Mouse (Mus musculus): Measurements from ENCODE around the gene 5730409E04Rik. TPM values are rescaled to one million over a fixed set of nuclear protein-coding genes. Genes with fewer than 3 reads are reported as not detected.

The 5730409E04Rik gene
- 14.0 and 22.1 TPM in 2 replicates for polyA plus RNA-seq (2015; fragmentation: Nextera tagmentation; extraction: Ambion mirVana)

DNA sequence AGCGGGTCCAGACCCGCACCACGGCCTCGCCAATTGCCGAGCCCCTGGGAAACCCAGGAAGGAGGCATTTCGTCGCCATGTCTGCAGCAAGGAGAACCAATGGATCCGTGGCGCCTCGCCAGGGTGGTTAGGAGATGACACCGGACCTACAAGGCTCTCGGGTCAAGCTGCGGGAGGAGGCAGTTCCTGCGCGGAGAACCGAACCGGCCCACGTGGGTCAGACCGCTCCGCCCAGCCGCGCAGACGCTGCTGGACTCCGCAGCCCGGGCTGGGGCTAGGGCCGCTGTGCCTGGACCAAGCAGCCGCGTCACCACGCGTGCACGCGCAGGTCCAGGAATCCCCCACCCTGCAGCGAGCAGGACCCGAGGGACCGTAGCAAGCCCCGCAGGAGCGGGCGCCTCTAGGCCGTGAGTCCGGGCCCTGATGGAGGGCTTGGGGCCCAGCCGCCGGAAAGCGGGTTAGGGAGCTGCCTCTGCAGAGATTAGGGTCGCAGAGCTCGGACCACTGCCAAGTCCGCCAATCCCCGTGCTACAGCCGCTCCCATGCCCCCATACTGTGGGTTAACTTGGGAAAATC lies at the start of gene 5730409E04Rik:
Gene 5730409E04Rik, plus strand, starts transcription at position 213 of the 576 bp plus-strand sequence.
- H3K27ac ChIP-seq (ENCODE audit: low read depth, low read length) = peak within 1 kb of the TSS; percentile 66
- peaks cover 3% of the 10 kb centered on the region; the same call in 1 of the 2 replicates for H3K4me1 ChIP-seq (ENCODE audit: control insufficient read depth, insufficient read depth, low read depth, low read length)
- peak within 1 kb of the TSS; percentile 72 for H3K4me2 ChIP-seq (ENCODE audit: low read length)
- ATAC-seq = peak; percentile 94
- H3K36me3 ChIP-seq (ENCODE audit: control insufficient read depth, insufficient read depth, low read length) = no peaks in the 10 kb centered on the region
- H3K9ac ChIP-seq (ENCODE audit: low read depth, low read length) = peak within 1 kb of the TSS; percentile 78
- peak within 1 kb of the TSS; percentile 54 for H3K4me3 ChIP-seq (ENCODE audit: low read length)
- under 1% methylated on average over 46 of the region's 48 CpGs for WGBS
- peaks cover 4% of the 10 kb centered on the region for H3K27me3 ChIP-seq (replicated peaks; ENCODE audit: control insufficient read depth, insufficient read depth, low read length)
- no peaks in the 10 kb centered on the region for H3K9me3 ChIP-seq (ENCODE audit: control insufficient read depth, low read length)

DNA sequence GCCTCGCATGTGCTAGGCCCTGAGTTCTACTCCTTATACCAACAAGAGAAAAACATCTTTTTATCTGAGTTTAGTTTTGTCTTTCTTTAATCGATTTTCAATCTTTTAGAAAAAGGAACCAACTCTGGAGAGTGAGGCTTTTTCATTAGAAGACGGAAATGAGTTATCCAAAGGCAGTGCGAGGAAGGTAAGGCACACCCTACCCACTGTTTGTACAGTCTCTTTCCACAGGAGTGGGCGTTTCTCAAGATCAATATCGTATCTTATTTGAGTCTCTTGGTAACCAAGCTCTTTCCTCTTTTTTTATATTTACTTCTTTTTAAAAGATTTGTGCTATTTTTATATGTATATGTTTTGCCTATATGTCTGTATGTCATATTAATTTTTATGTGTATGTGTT lies 45.8 kb upstream of the 5730409E04Rik start:
- Histone ChIP-seq H3K4me1 (ENCODE audit: control insufficient read depth, insufficient read depth, low read depth, low read length) (no peaks in the 10 kb centered on the region), H3K27ac (ENCODE audit: low read depth, low read length) (no peak overlapping the region), H3K9me3 (ENCODE audit: control insufficient read depth, low read length) (no peaks in the 10 kb centered on the region), H3K9ac (ENCODE audit: low read depth, low read length) (no peak overlapping the region), H3K27me3 (replicated peaks; ENCODE audit: control insufficient read depth, insufficient read depth, low read length) (no peaks in the 10 kb centered on the region), H3K36me3 (ENCODE audit: control insufficient read depth, insufficient read depth, low read length) (no peaks in the 10 kb centered on the region), H3K4me2 (ENCODE audit: low read length) (no peak overlapping the region), H3K4me3 (ENCODE audit: low read length) (no peak overlapping the region)
- WGBS = 95% methylated on average over 6 of the region's 6 CpGs
- no peak for ATAC-seq

DNA sequence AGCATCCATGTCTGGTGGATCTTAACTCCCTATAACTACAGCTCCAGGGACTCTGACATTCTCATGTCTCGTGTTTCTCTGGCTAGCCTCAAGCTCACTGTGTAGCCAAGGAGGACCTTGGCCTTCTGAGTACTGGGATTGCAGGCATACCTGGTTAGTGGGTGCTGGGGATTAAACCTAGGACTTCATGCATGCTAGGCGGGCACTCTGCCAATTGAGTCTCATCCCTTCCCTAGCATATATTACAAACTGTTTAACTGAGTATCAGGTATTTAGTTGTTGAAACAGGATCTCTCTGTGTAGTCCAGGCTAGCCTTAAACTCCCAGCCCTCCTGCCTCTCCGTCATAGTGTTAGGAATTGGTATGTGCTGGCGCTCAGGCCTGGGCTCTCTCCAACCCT lies 42.4 kb upstream of the 5730409E04Rik start:
- no peaks in the 10 kb centered on the region for H3K4me1 ChIP-seq (ENCODE audit: control insufficient read depth, insufficient read depth, low read depth, low read length)
- WGBS = over 99% methylated on average over 4 of the region's 4 CpGs
- H3K9me3 ChIP-seq (ENCODE audit: control insufficient read depth, low read length) = no peaks in the 10 kb centered on the region
- H3K27me3 ChIP-seq (replicated peaks; ENCODE audit: control insufficient read depth, insufficient read depth, low read length) = no peaks in the 10 kb centered on the region
- H3K9ac ChIP-seq (ENCODE audit: low read depth, low read length) = no peak overlapping the region
- H3K4me2 ChIP-seq (ENCODE audit: low read length) = no peak overlapping the region
- no peak overlapping the region for H3K4me3 ChIP-seq (ENCODE audit: low read length)
- no peak for ATAC-seq
- no peaks in the 10 kb centered on the region for H3K36me3 ChIP-seq (ENCODE audit: control insufficient read depth, insufficient read depth, low read length)
- no peak overlapping the region for H3K27ac ChIP-seq (ENCODE audit: low read depth, low read length)

DNA sequence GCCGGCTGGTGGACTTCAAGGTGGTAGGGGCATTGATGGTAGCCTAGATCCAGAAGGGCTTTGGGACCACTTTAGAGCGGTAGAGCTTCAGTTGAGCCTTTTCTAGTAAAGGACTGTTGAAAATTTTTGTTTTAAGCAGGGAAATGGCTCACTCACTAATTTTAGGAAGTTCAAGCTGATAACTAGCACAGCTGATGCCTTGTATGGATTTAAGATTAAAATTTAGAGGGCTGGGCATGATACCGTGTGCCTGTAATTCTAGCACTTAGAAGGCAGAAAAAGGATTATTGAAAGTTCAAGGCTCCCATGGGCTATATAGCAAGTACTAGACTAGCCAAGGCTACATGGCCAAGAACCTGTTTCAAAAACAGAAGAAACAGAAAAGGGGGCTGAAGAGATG lies 39.8 kb upstream of the 5730409E04Rik start:
- Histone ChIP-seq H3K27me3 (replicated peaks; ENCODE audit: control insufficient read depth, insufficient read depth, low read length) (no peaks in the 10 kb centered on the region), H3K4me1 (ENCODE audit: control insufficient read depth, insufficient read depth, low read depth, low read length) (no peaks in the 10 kb centered on the region), H3K4me3 (ENCODE audit: low read length) (no peak overlapping the region), H3K9me3 (ENCODE audit: control insufficient read depth, low read length) (no peaks in the 10 kb centered on the region), H3K9ac (ENCODE audit: low read depth, low read length) (no peak overlapping the region), H3K36me3 (ENCODE audit: control insufficient read depth, insufficient read depth, low read length) (peaks cover 3% of the 10 kb centered on the region), H3K27ac (ENCODE audit: low read depth, low read length) (no peak overlapping the region), H3K4me2 (ENCODE audit: low read length) (no peak overlapping the region)
- WGBS = 94% methylated on average over 3 of the region's 3 CpGs
- no peak for ATAC-seq

DNA sequence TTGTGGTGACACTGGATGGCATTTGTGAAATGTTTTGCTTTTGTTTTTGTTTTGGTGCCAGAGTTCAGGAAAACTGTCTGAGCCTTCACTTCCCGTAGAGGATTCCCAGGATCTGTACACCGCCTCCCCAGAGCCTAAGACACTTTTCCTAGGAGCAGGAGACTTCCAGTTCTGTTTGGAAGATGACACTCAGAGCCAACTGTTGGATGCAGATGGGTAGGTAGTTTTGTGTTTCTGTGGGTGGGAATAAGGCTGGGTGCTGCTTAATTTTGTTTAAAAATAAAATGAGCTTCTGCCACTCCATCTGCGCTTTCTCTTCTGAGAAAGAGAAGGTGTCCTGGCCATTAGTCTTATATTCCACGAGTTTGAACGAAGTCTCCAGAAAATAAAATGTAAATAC lies 33.3 kb upstream of the 5730409E04Rik start:
- Histone ChIP-seq H3K4me2 (ENCODE audit: low read length) (no peak overlapping the region), H3K9ac (ENCODE audit: low read depth, low read length) (no peak overlapping the region), H3K36me3 (ENCODE audit: control insufficient read depth, insufficient read depth, low read length) (peaks cover 4% of the 10 kb centered on the region), H3K27me3 (replicated peaks; ENCODE audit: control insufficient read depth, insufficient read depth, low read length) (no peaks in the 10 kb centered on the region), H3K4me1 (ENCODE audit: control insufficient read depth, insufficient read depth, low read depth, low read length) (no peaks in the 10 kb centered on the region), H3K9me3 (ENCODE audit: control insufficient read depth, low read length) (no peaks in the 10 kb centered on the region), H3K27ac (ENCODE audit: low read depth, low read length) (no peak overlapping the region), H3K4me3 (ENCODE audit: low read length) (no peak overlapping the region)
- WGBS = 94% methylated on average over 5 of the region's 5 CpGs
- ATAC-seq = no peak

DNA sequence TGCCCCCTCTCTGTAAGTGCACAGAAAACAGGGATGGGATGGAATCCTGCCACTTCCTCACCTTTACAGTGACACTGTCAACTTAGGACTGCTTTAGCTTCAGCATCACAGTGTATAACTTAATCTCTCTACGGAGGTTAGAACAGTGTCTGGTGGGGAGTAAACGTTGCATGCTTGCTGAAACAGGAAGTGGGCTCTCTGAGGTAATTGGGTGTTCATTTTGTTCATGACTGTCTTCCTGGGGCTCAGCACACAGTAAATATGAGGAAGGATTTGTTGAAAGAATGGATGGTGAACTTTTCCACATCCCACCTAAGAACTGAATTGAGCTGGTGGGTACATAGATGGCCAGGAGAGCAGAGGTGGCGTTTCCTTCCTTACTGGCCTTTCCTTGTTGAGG lies 31.7 kb upstream of the 5730409E04Rik start:
- Histone ChIP-seq H3K4me1 (ENCODE audit: control insufficient read depth, insufficient read depth, low read depth, low read length) (no peaks in the 10 kb centered on the region), H3K36me3 (ENCODE audit: control insufficient read depth, insufficient read depth, low read length) (peaks cover 4% of the 10 kb centered on the region), H3K4me3 (ENCODE audit: low read length) (no peak overlapping the region), H3K27me3 (replicated peaks; ENCODE audit: control insufficient read depth, insufficient read depth, low read length) (no peaks in the 10 kb centered on the region), H3K9ac (ENCODE audit: low read depth, low read length) (no peak overlapping the region), H3K27ac (ENCODE audit: low read depth, low read length) (no peak overlapping the region), H3K4me2 (ENCODE audit: low read length) (no peak overlapping the region), H3K9me3 (ENCODE audit: control insufficient read depth, low read length) (no peaks in the 10 kb centered on the region)
- no peak for ATAC-seq
- 100% methylated on average over 3 of the region's 3 CpGs for WGBS

DNA sequence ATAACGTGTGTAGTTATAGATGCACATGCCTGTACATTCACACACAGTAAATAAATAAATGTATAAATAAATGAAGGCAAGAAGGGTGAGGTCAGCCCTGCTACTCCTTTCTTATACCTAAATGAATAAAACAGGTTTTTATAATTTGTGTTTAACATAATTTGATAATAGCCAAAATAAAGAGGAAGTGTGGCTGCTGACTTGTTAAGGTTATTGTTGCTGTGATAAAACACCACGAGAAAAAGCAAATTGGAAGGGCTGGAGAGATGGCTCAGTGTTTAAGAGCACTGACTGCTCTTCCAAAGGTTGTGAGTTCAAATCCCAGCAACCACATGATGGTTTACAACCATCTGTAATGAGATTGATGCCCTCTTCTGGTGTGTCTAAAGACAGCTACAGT lies 30.5 kb upstream of the 5730409E04Rik start:
- WGBS = 86% methylated on average over 2 of the region's 2 CpGs

DNA sequence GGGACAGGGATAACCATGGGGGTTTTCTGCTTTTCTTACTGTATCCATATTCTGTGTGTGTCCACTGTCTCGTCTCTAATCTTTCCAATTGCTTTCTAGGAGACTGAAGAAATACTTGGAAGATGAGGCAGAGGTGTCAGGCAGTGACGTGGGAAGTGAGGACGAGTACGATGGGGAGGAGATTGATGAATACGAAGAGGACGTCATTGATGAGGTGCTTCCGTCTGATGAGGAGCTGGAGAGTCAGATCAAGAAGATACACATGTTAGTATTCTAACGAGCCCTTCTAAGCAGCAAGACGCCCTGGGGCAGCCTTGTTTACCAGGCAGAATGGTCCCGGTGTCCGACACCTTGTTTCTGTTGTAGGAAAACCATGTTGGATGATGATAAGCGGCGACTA lies 23.9 kb upstream of the 5730409E04Rik start:
- H3K4me3 ChIP-seq (ENCODE audit: low read length) = no peak overlapping the region
- no peak overlapping the region for H3K9ac ChIP-seq (ENCODE audit: low read depth, low read length)
- ATAC-seq = no peak
- H3K36me3 ChIP-seq (ENCODE audit: control insufficient read depth, insufficient read depth, low read length) = 0 out of 2 replicates have a peak, but pooled peaks cover 2% of the 10 kb centered on the region
- no peaks in the 10 kb centered on the region for H3K27me3 ChIP-seq (replicated peaks; ENCODE audit: control insufficient read depth, insufficient read depth, low read length)
- no peaks in the 10 kb centered on the region for H3K4me1 ChIP-seq (ENCODE audit: control insufficient read depth, insufficient read depth, low read depth, low read length)
- no peaks in the 10 kb centered on the region; the same call in 1 of the 2 replicates for H3K9me3 ChIP-seq (ENCODE audit: control insufficient read depth, low read length)
- 97% methylated on average over 13 of the region's 13 CpGs for WGBS
- no peak overlapping the region for H3K27ac ChIP-seq (ENCODE audit: low read depth, low read length)
- H3K4me2 ChIP-seq (ENCODE audit: low read length) = no peak overlapping the region

More for the DNA sequence above, 30.5 kb upstream of the 5730409E04Rik start:
- ATAC-seq = no peak
- no peaks in the 10 kb centered on the region for H3K9me3 ChIP-seq (ENCODE audit: control insufficient read depth, low read length)
- H3K4me3 ChIP-seq (ENCODE audit: low read length) = no peak overlapping the region
- H3K4me2 ChIP-seq (ENCODE audit: low read length) = no peak overlapping the region
- H3K27me3 ChIP-seq (replicated peaks; ENCODE audit: control insufficient read depth, insufficient read depth, low read length) = no peaks in the 10 kb centered on the region
- H3K4me1 ChIP-seq (ENCODE audit: control insufficient read depth, insufficient read depth, low read depth, low read length) = no peaks in the 10 kb centered on the region
- no peak overlapping the region for H3K9ac ChIP-seq (ENCODE audit: low read depth, low read length)
- H3K27ac ChIP-seq (ENCODE audit: low read depth, low read length) = no peak overlapping the region
- peaks cover 4% of the 10 kb centered on the region for H3K36me3 ChIP-seq (ENCODE audit: control insufficient read depth, insufficient read depth, low read length)

DNA sequence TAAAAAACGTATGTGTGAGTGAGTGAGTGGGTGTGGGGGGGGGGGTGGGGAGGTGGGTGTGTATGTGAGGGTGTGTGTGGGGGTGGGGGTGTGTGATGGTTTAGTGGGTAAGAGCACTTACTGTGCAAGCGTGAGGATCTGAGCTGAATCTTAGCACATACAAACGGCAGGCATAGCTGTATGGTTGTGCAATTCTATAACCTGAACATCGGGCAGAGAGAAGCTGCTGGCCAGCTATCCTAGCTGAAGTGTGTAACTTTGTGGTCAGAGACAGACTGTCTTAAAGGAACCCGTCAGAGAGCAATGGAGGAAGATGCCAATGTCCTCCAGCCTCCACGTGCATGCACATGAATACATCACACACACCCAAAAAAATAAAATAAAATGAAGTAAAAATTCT lies 17.6 kb upstream of the 5730409E04Rik start:
- H3K27ac ChIP-seq (ENCODE audit: low read depth, low read length) = no peak overlapping the region

More for the DNA sequence above, 17.6 kb upstream of the 5730409E04Rik start:
- 92% methylated on average over 6 of the region's 6 CpGs for WGBS
- Histone ChIP-seq H3K4me1 (ENCODE audit: control insufficient read depth, insufficient read depth, low read depth, low read length) (no peaks in the 10 kb centered on the region), H3K4me2 (ENCODE audit: low read length) (no peak overlapping the region), H3K4me3 (ENCODE audit: low read length) (no peak overlapping the region), H3K36me3 (ENCODE audit: control insufficient read depth, insufficient read depth, low read length) (no peaks in the 10 kb centered on the region), H3K9me3 (ENCODE audit: control insufficient read depth, low read length) (no peaks in the 10 kb centered on the region), H3K9ac (ENCODE audit: low read depth, low read length) (no peak overlapping the region), H3K27me3 (replicated peaks; ENCODE audit: control insufficient read depth, insufficient read depth, low read length) (no peaks in the 10 kb centered on the region; the same call in 1 of the 2 replicates)
- ATAC-seq = no peak

Data from hindbrain, embryonic 16.5 days (tissue).